Mouse (Mus musculus) kidney, postnatal 0 days (tissue): ENCODE measurements around the gene Tifab. TPM values are rescaled to one million over a fixed set of nuclear protein-coding genes. Genes with fewer than 3 reads are reported as not detected.

Source experiments
- ATAC-seq: fragments of 200-750 bp; cut with Nextera tagmentation; replicated peaks from 2 replicates; pipeline ENCODE4 v1.8.0; 2017; ENCODE audit warnings: low read depth, moderate number of reproducible peaks, moderate TSS enrichment, moderate library complexity; ENCODE audit not compliant: low FRiP score
- DNase-seq: peaks from one replicate; pipeline ENCODE4 v3.0.0-alpha.2; 2016; ENCODE audit warnings: low spot score
- H3K27ac ChIP-seq: fragments of 300-500 bp; sonication (generic); 2 replicates; pipeline ENCODE4 v1.5.1; 2014; ENCODE audit warnings: mild to moderate bottlenecking
- H3K27me3 ChIP-seq: fragments of 300-500 bp; sonication (generic); 2 replicates; pipeline ENCODE4 v1.6.1; 2014; ENCODE audit warnings: low read length, mixed read lengths; ENCODE audit not compliant: insufficient read depth
- H3K36me3 ChIP-seq: fragments of 300-500 bp; sonication (generic); 2 replicates; pipeline ENCODE4 v1.6.1; 2014; ENCODE audit warnings: low read length, mixed read lengths; ENCODE audit not compliant: insufficient read depth
- H3K4me1 ChIP-seq: fragments of 300-500 bp; sonication (generic); replicated peaks from 2 replicates; pipeline ENCODE4 v1.6.1; 2014; ENCODE audit warnings: antibody characterized with exemption, low read length, mixed read lengths; ENCODE audit not compliant: insufficient read depth
- H3K4me2 ChIP-seq: fragments of 300-500 bp; sonication (generic); 2 replicates; pipeline ENCODE4 v1.6.1; 2014; ENCODE audit warnings: mild to moderate bottlenecking, low read length, moderate library complexity, mixed read lengths
- H3K4me3 ChIP-seq: fragments of 300-500 bp; sonication (generic); replicated peaks from 2 replicates; pipeline ENCODE4 v1.5.1; 2014; ENCODE audit warnings: low read depth, low read length
- H3K9ac ChIP-seq: fragments of 300-500 bp; sonication (generic); 2 replicates; pipeline ENCODE4 v1.6.1; 2014; ENCODE audit warnings: low read depth, low read length
- H3K9me3 ChIP-seq: fragments of 300-500 bp; sonication (generic); replicated peaks from 2 replicates; pipeline ENCODE4 v1.6.1; 2016; ENCODE audit warnings: low read length, inconsistent platforms, mixed read lengths
- CTCF ChIP-seq: IDR thresholded peaks from 2 replicates; pipeline ENCODE4 v1.5.1; 2016; ENCODE audit warnings: antibody characterized with exemption, low read depth, mild to moderate bottlenecking, moderate library complexity
- WGBS: fragments of 180-500 bp; shearing (Covaris S2); extraction: QIAGEN DNeasy Blood & Tissue Kit; methylation state at CpG from one replicate; pipeline ENCODE4 v1.1.7; 2014; 5-methylcytosine and 5-hydroxymethylcytosine counted together
- polyA plus RNA-seq: library from polyadenylated mRNA; unstranded; fragments of >200 nt; fragmentation: Nextera tagmentation; extraction: Ambion mirVana; gene quantifications from 2 replicates; pipeline ENCODE4 v1.2.1, GENCODE M21; 2015

Gene Tifab
- polyA plus RNA-seq, 1 experiment from 2014 or later: 2.0 TPM

DNA sequence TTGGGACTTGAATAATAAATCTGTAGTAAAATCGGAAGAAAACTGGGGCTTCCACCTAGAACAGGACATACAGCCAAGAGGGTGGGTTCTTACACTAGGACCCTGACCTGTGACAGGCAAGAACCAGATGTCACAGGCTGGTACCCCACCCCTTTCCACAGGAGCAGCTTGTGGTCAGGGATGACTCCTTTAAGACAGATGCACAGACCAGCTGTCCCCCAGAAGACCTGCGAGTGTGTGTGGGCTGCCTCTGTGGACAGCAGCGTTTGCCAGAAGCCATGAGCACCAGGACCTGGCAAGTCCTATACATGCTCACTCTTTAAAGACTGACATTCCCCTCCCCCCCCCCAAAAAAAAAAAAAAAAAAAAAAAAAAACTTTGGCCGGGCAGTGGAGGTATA, 49.7 kb downstream of the Tifab start:
- Histone ChIP-seq H3K4me2 (no peak overlapping the region), H3K4me3 (no peak overlapping the region), H3K36me3 (peaks cover 40% of the 10 kb centered on the region), H3K9me3 (no peaks in the 10 kb centered on the region), H3K9ac (no peak overlapping the region), H3K4me1 (peaks cover 13% of the 10 kb centered on the region), H3K27ac (no peak overlapping the region), H3K27me3 (no peaks in the 10 kb centered on the region)
- no peak for TF ChIP-seq CTCF
- 69% methylated on average over 4 of the region's 4 CpGs for WGBS
- no peak for DNase-seq
- no peak for ATAC-seq

- no peak for ATAC-seq
- Histone ChIP-seq H3K4me2 (no peak overlapping the region), H3K27ac (no peak overlapping the region), H3K9ac (no peak overlapping the region), H3K27me3 (no peaks in the 10 kb centered on the region), H3K4me1 (no peaks in the 10 kb centered on the region), H3K9me3 (no peaks in the 10 kb centered on the region), H3K4me3 (no peak overlapping the region), H3K36me3 (peaks cover 54% of the 10 kb centered on the region)
- 91% methylated on average over 10 of the region's 10 CpGs for WGBS
- no peak for TF ChIP-seq CTCF
- no peak for DNase-seq
These were observed 53.1 kb downstream of the Tifab start for GRCm38 (mm10) chr13:56125632-56126031.

Other genes starting within 250 kb of the Tifab start
- gene H2afy, start 42.5 kb downstream of the Tifab start, polyA plus RNA-seq: 263 and 267 TPM in 2 replicates
- not detected in 2 replicates for gene Neurog1, start 73.3 kb upstream of the Tifab start, polyA plus RNA-seq
- gene Cxcl14, start 117.7 kb upstream of the Tifab start, polyA plus RNA-seq: 76.4 and 88.1 TPM in 2 replicates
- not detected in 2 replicates for gene Gm3045, start 247.7 kb upstream of the Tifab start, polyA plus RNA-seq